Mouse (Mus musculus) heart, adult 2 months (tissue): ENCODE measurements at regions not wholly inside any gene's neighbourhood (a gene's known extent, or its start where the extent isn't known, plus 50 kb on each side); places are given as distances from the start of the nearest gene placed in this dataset.

ENCODE experiments used
- DNase-seq, 2 experiments: peaks; one replicate each; pipeline ENCODE4 v3.0.0; 2021
- H3K27ac ChIP-seq: fragments of 200-600 bp; 2 replicates; pipeline ENCODE4 v1.8.1; 2022
- H3K27me3 ChIP-seq: fragments of 200-500 bp; 2 replicates; pipeline ENCODE4 v1.6.1; 2012; ENCODE audit warnings: mild to moderate bottlenecking, low read length, inconsistent platforms, mixed read lengths; ENCODE audit not compliant: control insufficient read depth, insufficient read depth
- H3K36me3 ChIP-seq: fragments of 200-500 bp; 2 replicates; pipeline ENCODE4 v1.6.1; 2012; ENCODE audit warnings: low read length, inconsistent platforms; ENCODE audit not compliant: control insufficient read depth, insufficient read depth
- H3K4me1 ChIP-seq: fragments of 200-500 bp; 2 replicates; pipeline ENCODE4 v1.6.1; 2011; ENCODE audit warnings: low read length; ENCODE audit not compliant: control insufficient read depth, insufficient read depth
- H3K4me3 ChIP-seq: fragments of 200-600 bp; 2 replicates; pipeline ENCODE4 v1.8.1; 2022
- H3K79me2 ChIP-seq: fragments of 200-500 bp; replicated peaks from 2 replicates; pipeline ENCODE4 v1.6.1; 2012; ENCODE audit warnings: mild to moderate bottlenecking, inconsistent platforms, low read length, moderate library complexity, mixed read lengths; ENCODE audit not compliant: control insufficient read depth, insufficient read depth
- H3K9ac ChIP-seq: fragments of 200-500 bp; 2 replicates; pipeline ENCODE4 v1.6.1; 2012; ENCODE audit warnings: low read depth, mild to moderate bottlenecking, control low read depth, inconsistent platforms, low read length, mixed read lengths
- CTCF ChIP-seq: fragments of 200-600 bp; IDR thresholded peaks from 2 replicates; pipeline ENCODE4 v1.8.1; 2022; ENCODE audit warnings: antibody characterized with exemption, mild to moderate bottlenecking, moderate library complexity
- EP300 ChIP-seq: fragments of 200-500 bp; IDR thresholded peaks from 2 replicates; pipeline ENCODE4 v1.6.1; 2011; ENCODE audit warnings: low read depth, low read length, control low read depth; ENCODE audit not compliant: insufficient read depth
- POLR2A ChIP-seq: fragments of 200-500 bp; IDR thresholded peaks from 2 replicates; pipeline ENCODE4 v1.6.1; 2011; ENCODE audit warnings: mild to moderate bottlenecking, low read depth, low read length, control low read depth; ENCODE audit not compliant: insufficient read depth
- WGBS: fragments of 180-500 bp; shearing (Covaris S2); methylation state at CpG from one replicate; pipeline ENCODE4 v1.1.7; 2018; 5-methylcytosine and 5-hydroxymethylcytosine counted together
- intact Hi-C: fragments of 180-260 bp; cut with DNase I; formaldehyde crosslinking; loops from one replicate; pipeline ENCODE4 v1.15.1; 2025

DNA sequence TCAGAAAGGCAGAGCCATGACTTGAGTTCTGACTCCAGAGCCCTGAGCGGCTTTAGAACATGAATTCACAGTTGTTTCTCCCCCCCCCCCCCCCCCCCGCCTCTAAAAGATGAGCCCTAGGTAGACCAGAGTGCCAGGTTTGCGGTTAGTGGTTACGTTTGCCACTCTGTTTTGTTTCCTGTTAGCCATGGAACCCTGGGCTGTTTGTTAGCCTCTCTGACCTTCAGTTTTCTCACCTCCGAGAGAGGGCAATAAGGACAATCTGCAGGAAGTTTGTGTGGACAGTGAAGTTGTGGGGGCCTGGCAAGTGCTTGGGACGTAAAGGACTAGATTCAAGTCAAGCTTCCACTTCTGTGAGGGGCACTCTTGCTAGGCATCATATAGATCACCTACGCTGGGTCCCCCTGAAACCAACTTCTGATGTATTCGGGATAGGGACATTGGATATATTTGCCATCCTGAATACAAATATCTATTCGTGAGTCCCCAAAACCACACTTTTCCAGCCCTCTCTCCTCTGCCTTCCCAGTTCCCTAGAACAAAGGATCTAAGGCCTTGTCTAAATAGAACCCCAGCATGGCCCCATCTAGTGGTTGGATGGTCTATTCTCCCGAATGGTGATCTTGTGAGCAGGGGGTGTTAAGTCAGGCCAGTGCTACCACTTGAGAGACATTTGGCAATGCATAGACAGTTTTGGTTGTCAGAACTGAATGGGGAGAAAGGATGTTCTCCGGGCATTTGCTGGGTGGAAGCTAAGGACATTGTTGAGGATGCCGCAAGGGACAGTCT, 145.4 kb upstream of the Tle3 start:
- H3K27ac ChIP-seq, result no peak overlapping the region
- no peak overlapping the region for H3K9ac ChIP-seq
- WGBS, result 88% methylated on average over 12 of the region's 12 CpGs
- H3K27me3 ChIP-seq, result no peaks in the 10 kb centered on the region
- H3K36me3 ChIP-seq, result no peaks in the 10 kb centered on the region
- H3K4me3 ChIP-seq, result no peak overlapping the region
- peaks cover 2% of the 10 kb centered on the region for H3K4me1 ChIP-seq
- no peak for DNase-seq
- H3K79me2 ChIP-seq, result no peaks in the 10 kb centered on the region
- TF ChIP-seq CTCF (peak; percentile 48), POLR2A (no peak)
- intact Hi-C loops, result no loop called here

DNA sequence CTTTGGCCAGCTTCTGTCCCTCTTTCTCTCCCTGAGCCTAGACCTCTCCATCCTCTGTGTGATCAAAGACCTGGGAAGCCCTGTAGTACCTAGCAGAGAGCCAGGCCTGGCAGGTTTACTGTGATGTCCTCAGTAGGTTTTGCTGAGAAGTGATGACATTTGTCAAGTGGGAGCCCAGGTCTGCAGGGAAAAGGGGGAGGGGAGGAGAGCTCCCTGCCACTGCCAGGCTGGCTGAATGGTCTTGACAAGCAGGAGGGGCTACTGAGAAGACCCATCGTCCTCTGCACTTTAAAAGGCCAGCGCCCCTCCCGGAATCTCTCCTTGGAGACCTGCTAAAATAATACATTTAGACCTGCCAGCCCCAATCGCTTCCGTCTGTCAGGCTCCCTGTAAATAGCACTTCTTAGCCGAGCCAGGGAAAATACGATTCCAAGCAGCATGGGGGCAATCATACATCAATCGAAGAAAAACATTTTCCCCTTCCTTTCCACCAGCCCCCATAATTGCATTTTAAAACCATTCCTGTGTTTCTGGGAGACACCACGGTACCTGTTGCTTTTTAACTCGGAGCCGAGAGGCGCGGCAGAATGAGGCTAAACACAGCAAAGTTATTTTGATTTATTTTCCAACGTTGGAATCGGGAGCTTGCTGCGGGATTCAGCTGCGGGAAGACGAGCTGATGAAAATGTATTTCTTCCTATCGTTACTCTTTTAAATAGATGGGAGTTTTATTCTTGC, 144.5 kb upstream of the Tle3 start:
- Histone ChIP-seq H3K27ac (no peak overlapping the region), H3K79me2 (no peaks in the 10 kb centered on the region), H3K27me3 (no peaks in the 10 kb centered on the region), H3K9ac (no peak overlapping the region), H3K36me3 (no peaks in the 10 kb centered on the region), H3K4me3 (no peak overlapping the region), H3K4me1 (peaks cover 2% of the 10 kb centered on the region)
- 51% methylated on average over 19 of the region's 19 CpGs for WGBS
- TF ChIP-seq POLR2A, result no peak
- TF ChIP-seq CTCF, result no peak
- no peak for TF ChIP-seq EP300
- no peak for DNase-seq
- intact Hi-C loops, result no loop called here

DNA sequence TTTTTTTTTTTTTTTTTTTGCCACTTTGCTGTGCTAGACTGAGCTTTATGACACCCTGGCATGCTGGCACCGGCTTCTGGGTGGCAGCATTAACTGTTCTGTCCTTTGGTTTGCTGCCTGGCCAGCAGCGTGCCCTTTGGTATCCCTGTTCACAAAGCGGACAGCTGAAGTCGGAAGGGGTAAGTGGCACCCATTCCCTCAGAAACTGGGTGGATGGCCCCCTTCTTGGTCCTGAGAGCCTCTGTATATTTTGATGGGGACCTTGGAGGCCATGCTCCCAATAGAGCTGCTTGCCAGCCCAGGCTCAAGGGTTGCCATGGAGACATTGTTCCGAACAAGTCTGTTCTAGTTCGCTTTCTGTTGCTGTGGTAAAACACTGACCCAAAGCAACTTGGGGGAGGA, 143.9 kb upstream of the Tle3 start:
- no peaks in the 10 kb centered on the region for H3K36me3 ChIP-seq
- H3K4me1 ChIP-seq, result peaks cover 2% of the 10 kb centered on the region
- TF ChIP-seq EP300, result no peak
- TF ChIP-seq CTCF, result no peak
- TF ChIP-seq POLR2A, result no peak
- no peak overlapping the region for H3K27ac ChIP-seq
- no peaks in the 10 kb centered on the region for H3K79me2 ChIP-seq
- H3K27me3 ChIP-seq, result no peaks in the 10 kb centered on the region
- whole genome bisulfite sequencing, result 85% methylated on average over 6 of the region's 6 CpGs
- H3K9ac ChIP-seq, result no peak overlapping the region
- H3K4me3 ChIP-seq, result no peak overlapping the region
- intact Hi-C loops, result no loop called here
- no peak for DNase-seq

DNA sequence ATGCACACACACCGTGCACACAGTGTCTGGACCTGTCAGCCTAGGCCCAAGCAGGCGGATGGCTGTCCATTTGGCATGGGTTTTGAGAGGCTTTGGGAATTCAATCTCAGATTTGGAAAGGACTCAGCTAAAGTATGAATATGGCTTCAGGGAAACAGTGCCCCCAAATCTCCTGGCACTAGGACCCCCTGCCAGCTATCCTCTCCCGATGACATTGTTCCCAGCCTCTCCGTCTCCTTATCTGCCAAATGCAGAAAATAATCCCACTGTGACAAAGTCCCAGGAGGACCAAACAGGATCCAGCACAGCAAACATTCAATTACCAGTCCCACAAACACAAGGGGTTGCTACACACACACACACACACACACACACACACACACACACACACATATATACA, 141.9 kb upstream of the Tle3 start:
- no peaks in the 10 kb centered on the region for H3K79me2 ChIP-seq
- WGBS, result 52% methylated on average over 4 of the region's 4 CpGs
- DNase-seq, result no peak
- H3K27me3 ChIP-seq, result no peaks in the 10 kb centered on the region; the same call in 1 of the 2 replicates
- no peak for TF ChIP-seq POLR2A
- TF ChIP-seq EP300, result no peak
- no peak for TF ChIP-seq CTCF
- no peak overlapping the region for H3K4me3 ChIP-seq
- H3K9ac ChIP-seq, result no peak overlapping the region
- peaks cover 2% of the 10 kb centered on the region for H3K4me1 ChIP-seq
- intact Hi-C loops, result no loop called here
- H3K27ac ChIP-seq, result no peak overlapping the region
- no peaks in the 10 kb centered on the region for H3K36me3 ChIP-seq

DNA sequence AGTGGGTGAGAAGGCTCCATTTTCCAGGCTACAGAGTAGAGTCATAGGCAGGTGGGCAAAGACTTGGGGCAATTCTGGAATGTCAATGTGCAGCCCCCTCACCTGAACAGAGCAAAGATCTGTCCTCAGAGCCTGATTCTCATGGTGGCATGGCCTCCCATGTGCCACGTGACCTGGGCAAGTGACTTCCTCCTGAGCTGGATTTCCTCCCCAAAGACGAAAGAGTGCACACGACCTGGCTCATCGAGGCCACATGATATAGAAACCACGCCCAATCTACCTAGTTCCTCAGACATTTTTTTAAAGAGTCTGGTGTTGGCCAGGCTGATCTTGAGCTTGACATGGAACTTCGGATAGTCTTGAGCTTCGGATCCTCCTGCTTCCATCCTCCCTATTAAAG, 139.5 kb upstream of the Tle3 start:
- Histone ChIP-seq H3K27me3 (no peaks in the 10 kb centered on the region; the same call in 1 of the 2 replicates), H3K36me3 (no peaks in the 10 kb centered on the region), H3K4me1 (peaks cover 2% of the 10 kb centered on the region), H3K9ac (no peak overlapping the region), H3K27ac (no peak overlapping the region), H3K79me2 (no peaks in the 10 kb centered on the region), H3K4me3 (no peak overlapping the region)
- 85% methylated on average over 7 of the region's 7 CpGs for WGBS
- DNase-seq, result no peak
- intact Hi-C loops, result no loop called here
- TF ChIP-seq POLR2A (no peak), EP300 (no peak), CTCF (no peak)

DNA sequence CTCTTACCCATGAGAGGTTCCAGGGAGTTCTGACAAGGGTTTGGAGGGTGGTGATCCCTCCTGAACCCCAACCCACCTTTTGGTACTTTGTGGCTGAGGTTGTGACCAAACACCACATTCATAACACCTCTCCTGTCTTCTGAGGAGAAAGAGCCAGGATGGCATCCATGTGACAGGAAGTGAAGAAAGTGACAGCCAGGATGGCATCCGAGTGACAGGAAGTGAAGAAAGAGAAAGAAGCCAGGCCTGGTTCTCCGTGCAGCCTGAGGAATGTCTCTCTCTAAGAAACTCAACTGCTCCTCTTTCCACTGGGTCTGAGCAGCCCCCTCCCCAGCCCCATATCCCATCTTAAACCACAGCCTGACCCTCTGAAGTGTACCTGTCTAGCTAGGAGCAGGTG, 138.9 kb upstream of the Tle3 start:
- peaks cover 2% of the 10 kb centered on the region for H3K4me1 ChIP-seq
- TF ChIP-seq CTCF (no peak), POLR2A (no peak), EP300 (no peak)
- DNase-seq, result no peak

More for the DNA sequence above, 138.9 kb upstream of the Tle3 start:
- H3K4me3 ChIP-seq, result no peak overlapping the region
- H3K9ac ChIP-seq, result no peak overlapping the region
- no peaks in the 10 kb centered on the region for H3K79me2 ChIP-seq
- H3K27ac ChIP-seq, result no peak overlapping the region
- intact Hi-C loops, result no loop called here
- H3K27me3 ChIP-seq, result no peaks in the 10 kb centered on the region; the same call in 1 of the 2 replicates
- WGBS, result 43% methylated on average over 2 of the region's 2 CpGs
- H3K36me3 ChIP-seq, result no peaks in the 10 kb centered on the region
